Mouse (Mus musculus): ENCODE results near the gene Mall. TPM values are rescaled to one million over a fixed set of nuclear protein-coding genes. Genes with fewer than 3 reads are reported as not detected.

Mall gene
- polyA plus RNA-seq, 1 experiment from 2014 or later, result 2.0 TPM

DNA sequence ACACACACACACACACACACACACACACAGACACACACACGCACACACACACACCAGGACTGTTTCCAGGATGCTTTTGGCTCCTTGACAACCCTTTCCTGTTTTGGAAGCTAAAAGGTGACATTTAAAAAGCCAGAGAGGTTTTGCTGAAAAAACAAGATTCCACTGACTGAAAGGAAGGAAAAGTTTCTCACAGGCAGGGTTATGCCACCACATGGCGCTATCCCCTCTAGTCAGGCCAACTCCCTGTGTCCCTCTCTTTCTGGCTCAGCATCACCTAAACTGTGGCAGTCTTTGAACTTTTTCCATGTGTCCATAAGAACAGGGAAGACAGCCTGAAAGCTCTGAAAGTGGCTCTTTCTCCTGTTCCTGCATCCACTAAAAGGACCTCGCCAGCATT lies 8.2 kb upstream of the Mall start:
- no peak overlapping the region for H3K27ac ChIP-seq (replicated peaks; ENCODE audit: low read depth, low read length)
- H3K9ac ChIP-seq (ENCODE audit: low read length), result no peak overlapping the region
- ATAC-seq (ENCODE audit: insufficient number of reproducible peaks, low FRiP score, low TSS enrichment, low read depth) (no peak), DNase-seq (ENCODE audit: low spot score) (no peak)
- WGBS, result 84% methylated on average over 3 of the region's 3 CpGs
- H3K27me3 ChIP-seq (ENCODE audit: control insufficient read depth, insufficient read depth, low read length), result no peaks in the 10 kb centered on the region
- no peak overlapping the region for H3K4me2 ChIP-seq (ENCODE audit: low read depth, severe bottlenecking)
- H3K9me3 ChIP-seq (ENCODE audit: control insufficient read depth, low read length), result no peaks in the 10 kb centered on the region
- no peaks in the 10 kb centered on the region for H3K4me1 ChIP-seq (ENCODE audit: control insufficient read depth, insufficient read depth, low read length)
- no peak overlapping the region for H3K4me3 ChIP-seq (ENCODE audit: low read depth, low read length)
- H3K36me3 ChIP-seq (ENCODE audit: control insufficient read depth, insufficient read depth, low read length), result no peaks in the 10 kb centered on the region

DNA sequence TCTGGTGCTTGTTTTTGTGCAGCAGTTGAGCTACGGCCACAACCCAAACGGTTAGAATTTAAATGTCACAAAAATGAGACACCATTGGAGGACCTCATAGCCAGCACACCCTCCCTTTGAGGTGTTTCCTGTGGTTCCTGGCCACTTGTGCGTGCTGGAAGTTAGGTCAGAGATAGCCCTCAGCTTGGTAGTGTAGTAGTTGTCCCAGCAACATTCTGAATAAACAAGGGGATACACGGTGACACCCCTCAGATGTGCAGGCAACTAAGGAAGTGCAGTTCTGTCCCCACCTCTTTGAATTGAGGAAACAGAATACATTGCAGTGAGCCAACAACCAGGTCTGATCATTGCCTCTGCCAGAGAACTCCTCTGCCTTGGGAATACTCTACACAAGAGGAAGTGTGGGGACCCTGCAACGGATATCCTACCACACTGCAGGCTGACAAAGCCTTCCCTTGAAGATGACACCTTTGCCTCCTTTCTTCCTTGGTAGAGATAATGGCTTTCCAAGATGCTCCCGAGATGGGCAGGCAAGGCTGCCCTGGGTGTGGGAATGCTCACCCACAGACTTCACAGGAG lies 7.0 kb upstream of the Mall start:
- no peaks in the 10 kb centered on the region for H3K9me3 ChIP-seq (ENCODE audit: control insufficient read depth, low read length)
- no peak overlapping the region for H3K27ac ChIP-seq (replicated peaks; ENCODE audit: low read depth, low read length)
- no peak for ATAC-seq (ENCODE audit: insufficient number of reproducible peaks, low FRiP score, low TSS enrichment, low read depth)
- H3K36me3 ChIP-seq (ENCODE audit: control insufficient read depth, insufficient read depth, low read length), result no peaks in the 10 kb centered on the region
- no peak overlapping the region for H3K4me2 ChIP-seq (ENCODE audit: low read depth, severe bottlenecking)
- H3K4me3 ChIP-seq (ENCODE audit: low read depth, low read length), result no peak overlapping the region
- WGBS, result 79% methylated on average over 6 of the region's 6 CpGs
- no peaks in the 10 kb centered on the region for H3K4me1 ChIP-seq (ENCODE audit: control insufficient read depth, insufficient read depth, low read length)
- DNase-seq (ENCODE audit: low spot score), result no peak
- H3K27me3 ChIP-seq (ENCODE audit: control insufficient read depth, insufficient read depth, low read length), result no peaks in the 10 kb centered on the region
- no peak overlapping the region for H3K9ac ChIP-seq (ENCODE audit: low read length)

DNA sequence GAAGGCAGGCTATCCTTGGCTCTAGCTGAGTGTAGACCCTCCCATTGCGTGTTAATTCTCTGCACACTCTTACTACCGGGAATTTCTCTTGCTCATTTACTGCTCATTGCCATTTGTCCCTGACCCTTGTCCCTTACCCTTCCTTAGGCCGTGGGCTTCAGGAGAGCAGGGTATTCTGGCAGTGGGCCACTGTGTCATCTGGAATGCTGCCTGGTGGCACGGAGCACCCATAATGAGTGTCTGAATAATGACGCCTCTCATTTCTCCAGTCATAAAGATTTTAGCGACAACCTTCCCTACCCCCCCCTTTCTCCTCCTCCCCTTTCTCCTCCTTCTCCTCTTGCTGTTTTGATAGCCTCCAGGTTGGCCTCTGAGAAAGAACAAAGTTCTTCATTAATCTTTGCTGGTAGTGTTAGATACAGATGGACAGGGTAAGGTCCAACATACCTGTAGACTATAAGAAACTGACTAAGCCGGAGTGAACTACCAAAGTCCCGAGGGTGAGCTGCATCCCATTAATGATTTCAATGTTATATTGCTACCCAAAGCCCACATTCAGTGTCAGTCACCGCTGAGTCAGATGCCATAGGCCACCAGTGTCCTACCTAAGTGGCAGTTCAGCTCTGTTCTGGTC lies 5.9 kb upstream of the Mall start:
- no peak overlapping the region for H3K9ac ChIP-seq (ENCODE audit: low read length)
- H3K27me3 ChIP-seq (ENCODE audit: control insufficient read depth, insufficient read depth, low read length), result no peaks in the 10 kb centered on the region
- no peak overlapping the region for H3K27ac ChIP-seq (replicated peaks; ENCODE audit: low read depth, low read length)
- H3K4me2 ChIP-seq (ENCODE audit: low read depth, severe bottlenecking), result no peak overlapping the region
- no peak overlapping the region for H3K4me3 ChIP-seq (ENCODE audit: low read depth, low read length)
- ATAC-seq (ENCODE audit: insufficient number of reproducible peaks, low FRiP score, low TSS enrichment, low read depth) (no peak), DNase-seq (ENCODE audit: low spot score) (no peak)
- H3K36me3 ChIP-seq (ENCODE audit: control insufficient read depth, insufficient read depth, low read length), result no peaks in the 10 kb centered on the region
- WGBS, result 67% methylated on average over 9 of the region's 9 CpGs
- no peaks in the 10 kb centered on the region for H3K9me3 ChIP-seq (ENCODE audit: control insufficient read depth, low read length)
- H3K4me1 ChIP-seq (ENCODE audit: control insufficient read depth, insufficient read depth, low read length), result no peaks in the 10 kb centered on the region

DNA sequence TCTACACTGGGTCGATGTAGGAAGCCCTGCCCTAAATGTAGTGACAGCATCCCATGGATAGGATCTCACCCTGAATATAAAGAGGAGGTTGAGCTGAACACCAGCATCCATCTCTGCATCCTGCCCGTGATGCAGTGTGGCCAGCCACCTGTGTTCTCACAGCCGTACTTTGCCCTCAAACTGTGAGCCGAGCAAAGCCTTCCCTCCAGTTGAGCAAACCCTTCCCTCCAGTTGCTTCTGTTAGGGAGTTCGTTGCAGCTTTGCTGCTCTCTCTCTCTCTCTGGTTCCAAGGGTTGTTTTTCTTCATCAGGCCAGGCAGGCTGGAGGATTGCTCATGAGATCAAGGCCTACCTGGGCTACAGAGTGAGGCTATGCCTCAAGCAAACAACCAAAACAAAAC lies 5.2 kb upstream of the Mall start:
- DNase-seq (ENCODE audit: low spot score) (no peak), ATAC-seq (ENCODE audit: insufficient number of reproducible peaks, low FRiP score, low TSS enrichment, low read depth) (no peak)
- no peak overlapping the region for H3K9ac ChIP-seq (ENCODE audit: low read length)
- no peak overlapping the region for H3K4me2 ChIP-seq (ENCODE audit: low read depth, severe bottlenecking)
- peaks cover 4% of the 10 kb centered on the region for H3K4me1 ChIP-seq (ENCODE audit: control insufficient read depth, insufficient read depth, low read length)
- H3K9me3 ChIP-seq (ENCODE audit: control insufficient read depth, low read length), result no peaks in the 10 kb centered on the region
- WGBS, result 82% methylated on average over 5 of the region's 5 CpGs
- H3K36me3 ChIP-seq (ENCODE audit: control insufficient read depth, insufficient read depth, low read length), result no peaks in the 10 kb centered on the region
- H3K4me3 ChIP-seq (ENCODE audit: low read depth, low read length), result no peak overlapping the region
- H3K27ac ChIP-seq (replicated peaks; ENCODE audit: low read depth, low read length), result no peak overlapping the region
- no peaks in the 10 kb centered on the region for H3K27me3 ChIP-seq (ENCODE audit: control insufficient read depth, insufficient read depth, low read length)

DNA sequence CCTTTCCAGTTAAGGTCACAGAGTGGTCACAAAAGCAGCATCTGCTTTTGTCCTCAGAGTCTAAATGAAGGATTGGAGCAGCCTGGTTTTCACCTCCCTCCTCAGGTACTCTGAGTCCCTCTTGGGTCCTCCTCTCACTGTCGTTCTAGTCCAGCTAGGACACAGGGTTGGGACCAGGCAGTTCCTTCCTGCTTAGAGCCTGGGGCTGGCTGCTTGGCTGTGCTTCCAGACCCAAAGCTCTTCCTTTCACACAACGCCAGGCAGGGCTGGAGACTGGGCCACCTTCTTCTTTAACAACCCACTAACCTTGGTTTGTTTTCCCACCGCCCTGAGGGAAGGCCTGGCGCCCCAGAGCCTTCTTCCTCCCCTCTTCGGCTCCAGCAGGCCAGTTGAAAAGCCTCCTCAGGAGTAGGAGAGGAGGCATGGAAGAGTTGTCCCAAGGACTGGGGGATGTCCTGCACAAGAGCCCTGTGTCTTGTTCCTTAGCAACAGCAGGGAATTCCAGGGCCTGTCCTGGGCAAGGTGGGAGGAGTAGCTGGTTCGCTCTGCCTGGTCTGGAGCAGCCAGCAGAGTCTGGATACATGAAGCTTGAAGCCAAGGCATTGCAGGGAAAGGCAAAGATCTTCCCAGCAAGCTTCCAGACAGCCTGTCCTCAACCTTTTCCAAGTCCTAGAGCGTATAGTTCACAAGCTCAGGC lies 717 bp upstream of the Mall start:
- 51% methylated on average over 7 of the region's 7 CpGs for WGBS
- ATAC-seq (ENCODE audit: insufficient number of reproducible peaks, low FRiP score, low TSS enrichment, low read depth), result no peak
- Histone ChIP-seq H3K4me1 (ENCODE audit: control insufficient read depth, insufficient read depth, low read length) (peaks cover 4% of the 10 kb centered on the region), H3K27ac (replicated peaks; ENCODE audit: low read depth, low read length) (no peak overlapping the region), H3K4me3 (ENCODE audit: low read depth, low read length) (no peak overlapping the region), H3K4me2 (ENCODE audit: low read depth, severe bottlenecking) (peak overlapping the region; percentile 49; the same call in 1 of the 2 replicates), H3K27me3 (ENCODE audit: control insufficient read depth, insufficient read depth, low read length) (no peaks in the 10 kb centered on the region), H3K9ac (ENCODE audit: low read length) (no peak overlapping the region), H3K36me3 (ENCODE audit: control insufficient read depth, insufficient read depth, low read length) (no peaks in the 10 kb centered on the region), H3K9me3 (ENCODE audit: control insufficient read depth, low read length) (no peaks in the 10 kb centered on the region)
- no peak for DNase-seq (ENCODE audit: low spot score)

DNA sequence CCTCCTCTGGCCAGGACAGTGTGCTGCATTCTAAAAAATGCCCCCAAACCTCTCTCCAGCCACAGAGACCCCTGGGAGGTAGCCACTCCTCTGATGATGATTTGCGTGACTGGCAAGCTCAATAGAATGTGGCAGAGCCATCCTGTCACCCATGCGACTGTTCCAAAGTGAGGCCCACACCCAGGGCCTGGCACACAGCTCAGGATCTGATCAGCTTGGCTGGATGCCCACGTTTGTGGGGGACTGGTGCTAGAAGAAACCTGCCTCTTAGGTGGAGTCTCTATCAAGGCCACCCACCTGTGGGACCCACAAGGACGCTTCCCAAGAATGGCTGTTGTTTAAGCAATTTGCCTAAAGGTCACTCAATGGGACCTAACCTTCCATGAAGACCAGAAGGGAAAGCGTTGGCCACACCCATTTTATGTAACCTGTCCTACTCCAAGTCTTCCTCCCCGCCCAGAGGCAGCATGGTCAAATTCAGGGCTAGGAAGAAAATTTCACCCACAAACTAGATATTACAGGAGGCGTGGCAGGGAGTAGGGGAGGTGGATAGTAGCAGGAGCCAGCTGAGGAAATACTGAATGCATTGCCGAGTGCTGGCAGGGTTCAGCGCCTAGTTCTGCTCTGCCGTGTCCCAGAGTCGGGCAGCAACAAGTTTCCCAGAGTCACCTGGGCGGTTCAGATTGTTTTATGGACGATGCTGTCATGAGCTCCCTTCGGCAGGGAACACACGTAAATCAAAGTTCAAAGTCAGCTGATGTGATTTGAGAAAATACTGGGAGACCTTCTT lies 876 bp downstream of the Mall start:
- no peak for ATAC-seq (ENCODE audit: insufficient number of reproducible peaks, low FRiP score, low TSS enrichment, low read depth)
- H3K27ac ChIP-seq (replicated peaks; ENCODE audit: low read depth, low read length), result no peak overlapping the region
- no peak overlapping the region for H3K4me3 ChIP-seq (ENCODE audit: low read depth, low read length)
- no peak overlapping the region for H3K9ac ChIP-seq (ENCODE audit: low read length)
- H3K4me2 ChIP-seq (ENCODE audit: low read depth, severe bottlenecking), result no peak overlapping the region
- H3K27me3 ChIP-seq (ENCODE audit: control insufficient read depth, insufficient read depth, low read length), result no peaks in the 10 kb centered on the region
- 29% methylated on average over 15 of the region's 15 CpGs for WGBS
- peaks cover 6% of the 10 kb centered on the region for H3K4me1 ChIP-seq (ENCODE audit: control insufficient read depth, insufficient read depth, low read length)
- H3K9me3 ChIP-seq (ENCODE audit: control insufficient read depth, low read length), result no peaks in the 10 kb centered on the region
- no peak for DNase-seq (ENCODE audit: low spot score)
- H3K36me3 ChIP-seq (ENCODE audit: control insufficient read depth, insufficient read depth, low read length), result no peaks in the 10 kb centered on the region

DNA sequence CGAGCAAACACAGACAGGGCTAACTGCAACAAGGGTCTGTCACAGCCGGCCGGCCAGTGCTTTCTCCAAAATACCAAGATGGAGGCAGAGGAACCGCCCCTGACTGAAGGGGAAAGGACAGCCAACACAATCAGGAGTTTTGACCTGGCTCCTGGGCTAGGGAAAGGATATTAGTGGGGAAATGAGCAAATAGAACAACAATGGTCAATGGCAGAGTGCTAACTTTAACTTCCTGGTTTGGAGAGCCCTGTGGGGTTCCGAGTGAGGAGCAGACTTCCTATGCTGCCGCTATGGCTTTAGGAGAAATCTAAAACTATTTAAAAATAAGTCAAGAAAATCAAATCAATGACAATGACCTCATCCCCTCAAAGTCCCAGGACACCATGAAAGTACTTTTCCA lies 1.6 kb downstream of the Mall start:
- ATAC-seq (ENCODE audit: insufficient number of reproducible peaks, low FRiP score, low TSS enrichment, low read depth) (no peak), DNase-seq (ENCODE audit: low spot score) (no peak)
- no peaks in the 10 kb centered on the region for H3K36me3 ChIP-seq (ENCODE audit: control insufficient read depth, insufficient read depth, low read length)
- H3K4me2 ChIP-seq (ENCODE audit: low read depth, severe bottlenecking), result no peak overlapping the region
- no peaks in the 10 kb centered on the region for H3K27me3 ChIP-seq (ENCODE audit: control insufficient read depth, insufficient read depth, low read length)
- 81% methylated on average over 6 of the region's 6 CpGs for WGBS
- no peak overlapping the region for H3K27ac ChIP-seq (replicated peaks; ENCODE audit: low read depth, low read length)
- H3K9me3 ChIP-seq (ENCODE audit: control insufficient read depth, low read length), result no peaks in the 10 kb centered on the region
- H3K4me1 ChIP-seq (ENCODE audit: control insufficient read depth, insufficient read depth, low read length), result peaks cover 6% of the 10 kb centered on the region
- no peak overlapping the region for H3K4me3 ChIP-seq (ENCODE audit: low read depth, low read length)
- no peak overlapping the region for H3K9ac ChIP-seq (ENCODE audit: low read length)

DNA sequence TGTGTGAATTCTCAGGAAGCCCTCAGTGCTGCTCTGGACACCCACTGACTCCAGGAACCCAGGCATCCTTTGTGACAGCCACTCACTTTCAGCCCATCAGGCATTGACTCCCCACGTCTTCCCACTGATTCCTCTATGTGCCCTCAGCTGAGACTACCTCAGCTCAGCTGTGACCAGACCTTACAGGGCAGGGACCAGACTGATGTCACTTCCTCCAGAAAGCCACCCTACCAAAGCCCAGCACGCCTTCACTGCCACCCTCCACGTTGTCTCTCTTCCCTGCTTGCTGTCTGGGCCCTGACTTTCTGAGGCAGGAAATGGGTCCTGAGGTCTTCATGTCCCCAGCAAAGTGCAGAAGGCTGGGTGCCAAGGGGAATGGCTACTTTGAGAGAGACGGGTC lies 6.5 kb downstream of the Mall start:
- ATAC-seq (ENCODE audit: insufficient number of reproducible peaks, low FRiP score, low TSS enrichment, low read depth) (no peak), DNase-seq (ENCODE audit: low spot score) (no peak)
- Histone ChIP-seq H3K4me2 (ENCODE audit: low read depth, severe bottlenecking) (no peak overlapping the region), H3K36me3 (ENCODE audit: control insufficient read depth, insufficient read depth, low read length) (no peaks in the 10 kb centered on the region), H3K9me3 (ENCODE audit: control insufficient read depth, low read length) (no peaks in the 10 kb centered on the region), H3K4me3 (ENCODE audit: low read depth, low read length) (no peak overlapping the region), H3K9ac (ENCODE audit: low read length) (no peak overlapping the region), H3K4me1 (ENCODE audit: control insufficient read depth, insufficient read depth, low read length) (0 out of 2 replicates have a peak, but pooled peaks cover 12% of the 10 kb centered on the region), H3K27ac (replicated peaks; ENCODE audit: low read depth, low read length) (no peak overlapping the region), H3K27me3 (ENCODE audit: control insufficient read depth, insufficient read depth, low read length) (no peaks in the 10 kb centered on the region)
- 71% methylated on average over 4 of the region's 4 CpGs for WGBS
